Mouse (Mus musculus) E14TG2a.4 (cell line): ENCODE measurements at regions not wholly inside any gene's neighbourhood (a gene's known extent, or its start where the extent isn't known, plus 50 kb on each side); places are given as distances from the start of the nearest gene placed in this dataset.

ENCODE experiments used
- CTCF ChIP-seq: conservative IDR thresholded peaks from 2 replicates; pipeline ENCODE4 v1.5.1; 2014; ENCODE audit warnings: low read length
- NANOG ChIP-seq: IDR thresholded peaks from 2 replicates; pipeline ENCODE4 v1.6.1; 2014; ENCODE audit warnings: borderline replicate concordance, low read length, mixed read lengths

DNA sequence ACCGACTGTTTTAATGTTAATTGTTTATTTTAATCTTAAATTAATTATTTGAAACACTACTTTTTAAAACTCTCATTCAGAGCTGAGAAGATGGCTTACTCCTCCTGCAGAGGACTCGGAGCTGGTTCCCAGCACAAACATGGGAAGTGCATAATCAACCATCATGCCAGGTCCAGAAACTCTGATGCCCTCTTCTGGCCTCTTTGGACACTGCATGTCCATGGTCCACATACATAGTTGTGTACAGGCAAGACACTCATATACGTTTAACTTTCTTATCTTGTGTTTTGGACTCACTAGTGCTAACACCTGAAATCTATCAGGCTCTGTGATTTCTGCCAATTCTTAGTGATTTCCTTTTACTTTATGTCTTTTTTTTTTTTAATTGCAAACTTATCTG is 57.8 kb downstream of the Cyp26a1 start:
- TF ChIP-seq CTCF, result peak; percentile 53
- no peak for TF ChIP-seq NANOG
